25 mouse cellular contexts compared by ENCODE assay signal in the genomic region with DNA sequence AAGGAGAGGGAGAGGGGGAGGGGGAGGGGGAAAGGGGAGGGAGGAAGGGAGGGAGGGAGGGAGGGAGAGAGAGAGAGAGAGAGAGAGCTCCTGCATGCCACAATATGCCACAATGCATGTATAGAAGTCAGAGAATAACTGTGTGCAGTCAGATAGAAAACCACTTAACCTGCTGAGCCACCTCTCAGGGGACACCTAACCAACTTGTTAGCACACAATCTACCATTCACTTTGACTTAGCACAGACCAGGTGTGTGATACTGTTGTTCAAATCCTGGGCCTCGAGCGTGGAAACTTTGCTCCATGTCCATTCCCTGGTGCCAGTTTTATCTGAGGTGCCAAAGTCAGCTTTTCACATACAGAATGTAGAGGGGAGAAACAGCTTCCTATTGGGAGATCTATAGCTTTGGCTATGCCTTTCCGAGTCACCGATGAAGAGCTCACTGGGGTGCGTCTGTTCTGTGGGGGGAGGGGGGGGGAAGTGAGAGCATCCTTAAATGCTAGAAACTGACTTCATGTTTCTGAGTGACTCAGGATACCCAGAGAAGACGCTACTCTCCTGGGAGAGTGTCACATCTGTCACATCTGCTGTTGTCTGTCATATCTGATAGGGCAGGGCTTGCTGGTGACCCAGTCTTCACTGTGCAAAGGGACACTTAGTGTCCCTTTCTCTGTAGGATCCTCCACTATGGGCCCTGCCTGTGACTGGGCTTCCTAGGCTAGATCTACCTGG. TPM values are rescaled to one million over a fixed set of nuclear protein-coding genes. Genes with fewer than 3 reads are reported as not detected.
DNase-seq lines count a peak whose midpoint lies in the region; ATAC-seq and TF ChIP-seq lines count a peak whose summit lies in the region.
"Had no signal": no experiment of that assay in that cellular context is flagged by ENCODE, and none has a peak within 500 bp of the region (broad histone marks: within the 10 kb centered on the region; RNA-seq: fewer than 3 reads in every experiment).

No protein-coding gene starts in this region.

- no peak for TF ChIP-seq EP300 in lung, postnatal 0 days (IDR thresholded peaks at IDR 0.05)

- 0 out of 2 replicates have a peak overlapping the region, but pooled peaks have one; percentile 45 for H3K27ac ChIP-seq in embryonic facial prominence, embryonic 15.5 days (replicated peaks)
- H3K27ac ChIP-seq in embryonic facial prominence, embryonic 10.5 days (replicated peaks): no peak overlapping the region
- H3K27ac ChIP-seq in kidney, embryonic 14.5 days (ENCODE audit: low read depth, low read length): no peak overlapping the region
- no peak overlapping the region for H3K27ac ChIP-seq in lung, postnatal 0 days (ENCODE audit: low read length)
- H3K27ac ChIP-seq: embryonic facial prominence, embryonic 12.5 days; forebrain, embryonic 10.5 days; kidney, postnatal 0 days; liver, embryonic 15.5 days; midbrain, embryonic 15.5 days had no signal

- H3K9me3 ChIP-seq in embryonic facial prominence, embryonic 15.5 days (replicated peaks): no peaks in the 10 kb centered on the region
- H3K9me3 ChIP-seq in embryonic facial prominence, embryonic 10.5 days: no peaks in the 10 kb centered on the region
- H3K9me3 ChIP-seq in kidney, embryonic 14.5 days (ENCODE audit: control insufficient read depth, low read length): no peaks in the 10 kb centered on the region
- no peaks in the 10 kb centered on the region for H3K9me3 ChIP-seq in lung, postnatal 0 days (ENCODE audit: low read length)
- H3K9me3 ChIP-seq: embryonic facial prominence, embryonic 12.5 days; forebrain, embryonic 10.5 days; liver, embryonic 15.5 days; midbrain, embryonic 15.5 days had no signal

- WGBS in embryonic facial prominence, embryonic 15.5 days: 77% methylated on average over 6 of the region's 6 CpGs
- WGBS in embryonic facial prominence, embryonic 10.5 days: 85% methylated on average over 6 of the region's 6 CpGs
- 72% methylated on average over 6 of the region's 6 CpGs for WGBS in kidney, embryonic 14.5 days
- WGBS in lung, postnatal 0 days: 67% methylated on average over 6 of the region's 6 CpGs

- ATAC-seq in embryonic facial prominence, embryonic 15.5 days (ENCODE audit: insufficient number of reproducible peaks, low FRiP score, low TSS enrichment, low read depth): no peak
- no peak for ATAC-seq in kidney, embryonic 14.5 days (ENCODE audit: low FRiP score, low TSS enrichment)
- 0 out of 2 replicates have a peak, but pooled peaks have one; percentile 2 for ATAC-seq in lung, postnatal 0 days
- no peak for ATAC-seq in megakaryocyte progenitor cell, adult 5-6 weeks (replicated peaks; ENCODE audit: poor library complexity)
- ATAC-seq: midbrain, embryonic 15.5 days had no signal

- DNase-seq in embryonic facial prominence, embryonic 10.5 days (ENCODE audit: low spot score): no peak
- DNase-seq in kidney, postnatal 4 days: no peak
- DNase-seq in lung, postnatal 0 days (ENCODE audit: low spot score): no peak
- no peak for DNase-seq in lung, adult 18-20 months
- DNase-seq in splenic B cell, adult 2 months (ENCODE audit: low read depth, low spot score): peak; percentile 53
- DNase-seq: adrenal gland, postnatal 14 days; cerebellum, adult 11 months; cerebellum, adult 9-10 months; cerebellum, postnatal 36 days; gastrocnemius, postnatal 14 days; kidney, adult 2 months; layer of hippocampus, postnatal 36 days; left cerebral cortex, postnatal 4 days; spleen, adult 18-20 months had no signal

- peaks cover 12% of the 10 kb centered on the region for H3K4me1 ChIP-seq in embryonic facial prominence, embryonic 15.5 days
- H3K4me1 ChIP-seq in embryonic facial prominence, embryonic 10.5 days: 0 out of 2 replicates have a peak, but pooled peaks cover 6% of the 10 kb centered on the region
- peaks cover 4% of the 10 kb centered on the region; the same call in 1 of the 2 replicates for H3K4me1 ChIP-seq in kidney, embryonic 14.5 days (ENCODE audit: control insufficient read depth, insufficient read depth, low read length)
- 0 out of 2 replicates have a peak, but pooled peaks cover 3% of the 10 kb centered on the region for H3K4me1 ChIP-seq in lung, postnatal 0 days (ENCODE audit: insufficient read depth, low read depth, low read length)
- H3K4me1 ChIP-seq: embryonic facial prominence, embryonic 12.5 days; forebrain, embryonic 10.5 days; liver, embryonic 15.5 days; midbrain, embryonic 15.5 days had no signal

- no peak overlapping the region for H3K9ac ChIP-seq in embryonic facial prominence, embryonic 15.5 days
- H3K9ac ChIP-seq in kidney, embryonic 14.5 days (ENCODE audit: low read depth, low read length): 0 out of 2 replicates have a peak overlapping the region, but pooled peaks have one; percentile 7
- no peak overlapping the region for H3K9ac ChIP-seq in lung, postnatal 0 days (replicated peaks; ENCODE audit: low read depth)
- H3K9ac ChIP-seq: embryonic facial prominence, embryonic 12.5 days; liver, embryonic 15.5 days; midbrain, embryonic 15.5 days had no signal

- no peaks in the 10 kb centered on the region for H3K27me3 ChIP-seq in embryonic facial prominence, embryonic 15.5 days
- H3K27me3 ChIP-seq in embryonic facial prominence, embryonic 10.5 days (replicated peaks; ENCODE audit: low read depth, poor library complexity, severe bottlenecking): no peaks in the 10 kb centered on the region
- H3K27me3 ChIP-seq in kidney, embryonic 14.5 days (ENCODE audit: control insufficient read depth, insufficient read depth, low read length): no peaks in the 10 kb centered on the region
- H3K27me3 ChIP-seq in lung, postnatal 0 days (replicated peaks; ENCODE audit: insufficient read depth, low read length): no peaks in the 10 kb centered on the region
- no peaks in the 10 kb centered on the region for H3K27me3 ChIP-seq in splenic B cell, adult 2 months (ENCODE audit: control insufficient read depth, insufficient read depth, low read length, poor library complexity, severe bottlenecking)
- H3K27me3 ChIP-seq: embryonic facial prominence, embryonic 12.5 days; liver, embryonic 15.5 days; midbrain, embryonic 15.5 days had no signal

- peaks cover 20% of the 10 kb centered on the region; the same call in 1 of the 2 replicates for H3K36me3 ChIP-seq in embryonic facial prominence, embryonic 15.5 days
- H3K36me3 ChIP-seq in embryonic facial prominence, embryonic 10.5 days (replicated peaks): peaks cover 63% of the 10 kb centered on the region
- H3K36me3 ChIP-seq in kidney, embryonic 14.5 days (ENCODE audit: control insufficient read depth, insufficient read depth, low read length): peaks cover 7% of the 10 kb centered on the region; the same call in 1 of the 2 replicates
- H3K36me3 ChIP-seq in lung, postnatal 0 days (ENCODE audit: insufficient read depth, low read length): no peaks in the 10 kb centered on the region
- no peaks in the 10 kb centered on the region for H3K36me3 ChIP-seq in splenic B cell, adult 2 months (ENCODE audit: control insufficient read depth, insufficient read depth, low read length, poor library complexity, severe bottlenecking)
- H3K36me3 ChIP-seq: liver, embryonic 15.5 days; midbrain, embryonic 15.5 days had no signal

- TF ChIP-seq CTCF in lung, postnatal 0 days (IDR thresholded peaks at IDR 0.05): no peak

- H3K4me3 ChIP-seq in embryonic facial prominence, embryonic 15.5 days (replicated peaks): no peak overlapping the region
- no peak overlapping the region for H3K4me3 ChIP-seq in embryonic facial prominence, embryonic 10.5 days
- H3K4me3 ChIP-seq in kidney, embryonic 14.5 days (ENCODE audit: low read length): no peak overlapping the region
- H3K4me3 ChIP-seq in lung, postnatal 0 days (ENCODE audit: low read depth, low read length): no peak overlapping the region
- H3K4me3 ChIP-seq: embryonic facial prominence, embryonic 12.5 days; forebrain, embryonic 10.5 days; liver, embryonic 15.5 days; midbrain, embryonic 15.5 days had no signal

- no peak overlapping the region for H3K4me2 ChIP-seq in embryonic facial prominence, embryonic 15.5 days (replicated peaks)
- no peak overlapping the region for H3K4me2 ChIP-seq in kidney, embryonic 14.5 days (replicated peaks; ENCODE audit: low read depth, low read length)
- H3K4me2 ChIP-seq in lung, postnatal 0 days (replicated peaks; ENCODE audit: low read depth, low read length): no peak overlapping the region
- H3K4me2 ChIP-seq: embryonic facial prominence, embryonic 12.5 days; heart, embryonic 11.5 days; liver, embryonic 15.5 days; midbrain, embryonic 15.5 days had no signal

RNA-seq across cellular contexts. Expression of gene Adamts7, which starts 19.0 kb away (rescaled TPM):
- 14.7 and 15.6 TPM in 2 replicates for polyA plus RNA-seq in embryonic facial prominence, embryonic 15.5 days (2015; fragmentation: Nextera tagmentation; extraction: Ambion mirVana)
- 14.6 and 14.9 TPM in 2 replicates for polyA plus RNA-seq in embryonic facial prominence, embryonic 10.5 days (2016; fragmentation: Nextera tagmentation; extraction: Ambion mirVana)
- polyA plus RNA-seq in kidney, embryonic 14.5 days (2014; fragmentation: Nextera tagmentation; extraction: Ambion mirVana): 10.0 and 10.6 TPM in 2 replicates
- polyA plus RNA-seq in lung, postnatal 0 days (2015; fragmentation: Nextera tagmentation; extraction: Ambion mirVana): 4.1 and 5.4 TPM in 2 replicates
- total RNA-seq in megakaryocyte progenitor cell, adult 5-6 weeks (2015): not detected in 2 replicates
- total RNA-seq in megakaryocyte progenitor cell, adult 5-6 weeks (2017): 0.07 TPM in 1 of 2 replicates, not detected in the other
- total RNA-seq: megakaryocyte-erythroid progenitor cell, adult 5-6 weeks; neutrophil, adult 5-6 weeks had no signal
